Mouse (Mus musculus) stomach, postnatal 0 days (tissue): ENCODE results near the gene Senp7.

ENCODE experiments used
- CTCF ChIP-seq: IDR thresholded peaks from 2 replicates; pipeline ENCODE4 v1.5.1; 2016; ENCODE audit warnings: antibody characterized with exemption, low read depth, mild to moderate bottlenecking, moderate library complexity
- EP300 ChIP-seq: optimal IDR thresholded peaks from 2 replicates; pipeline ENCODE3; 2016; ENCODE audit warnings: antibody characterized with exemption

GRCm38 (mm10) chr16:56188198-56188597, 140.1 kb downstream of the Senp7 start:
- TF ChIP-seq CTCF (no peak), EP300 (no peak)
